Mouse (Mus musculus) effector memory CD4-positive, alpha-beta T cell, adult 5 months (primary cell): ENCODE measurements around the gene 1700007K13Rik. TPM values are rescaled to one million over a fixed set of nuclear protein-coding genes. Genes with fewer than 3 reads are reported as not detected.

ENCODE experiments used
- polyA plus RNA-seq: library from polyadenylated mRNA; unstranded; fragments of 100-300 nt; shearing (Covaris generic); gene quantifications from one replicate; pipeline ENCODE4 v1.2.1, GENCODE M21; 2017

1700007K13Rik gene
- polyA plus RNA-seq, result not detected

GRCm38 (mm10) chr2:28465836-28466518, at the start of gene 1700007K13Rik:
1700007K13Rik (minus strand) TSS chr2:28466332.

GRCm38 (mm10) chr2:28512798-28513401, 46.8 kb upstream of the 1700007K13Rik start, which contains the start of gene Ralgds:
Ralgds (plus strand) TSS chr2:28513125.

GRCm38 (mm10) chr2:28505795-28506194, 39.7 kb upstream of the 1700007K13Rik start, which contains the start of gene Gm10134:
Gm10134 (plus strand) TSS chr2:28506095.

GRCm38 (mm10) chr2:28496671-28497070, 30.5 kb upstream of the 1700007K13Rik start, which contains the start of gene Gbgt1:
Gbgt1 (plus strand) TSS chr2:28496891.

GRCm38 (mm10) chr2:28467860-28468485, 1.8 kb upstream of the 1700007K13Rik start, which contains the start of gene Mrps2:
Mrps2 (plus strand) TSS chr2:28468066.

GRCm38 (mm10) chr2:28446515-28447314, 19.4 kb downstream of the 1700007K13Rik start, which contains the start of gene Ppp1r26:
Ppp1r26 (plus strand) TSS chr2:28446800.

Other genes with a start within 250 kb of the 1700007K13Rik start
- not detected for gene Ppp1r26, start 19.5 kb downstream of the 1700007K13Rik start, polyA plus RNA-seq
- 9.2 TPM for gene Mrps2, start 1.7 kb upstream of the 1700007K13Rik start, polyA plus RNA-seq
- not detected for gene Gbgt1, start 30.6 kb upstream of the 1700007K13Rik start, polyA plus RNA-seq
- gene Gm10134, start 39.8 kb upstream of the 1700007K13Rik start, polyA plus RNA-seq, result not detected
- 32.8 TPM for gene Ralgds, start 46.8 kb upstream of the 1700007K13Rik start, polyA plus RNA-seq
- not detected for gene Cel, start 97.1 kb upstream of the 1700007K13Rik start, polyA plus RNA-seq
- gene Gtf3c5, start 117.4 kb upstream of the 1700007K13Rik start, polyA plus RNA-seq, result 18.7 TPM
- not detected for gene Gfi1b, start 155.7 kb upstream of the 1700007K13Rik start, polyA plus RNA-seq
- gene Tsc1, start 174.9 kb upstream of the 1700007K13Rik start, polyA plus RNA-seq, result 38.9 TPM
- not detected for gene Spaca9, start 233.4 kb upstream of the 1700007K13Rik start, polyA plus RNA-seq
- not detected for gene Ak8, start 233.8 kb upstream of the 1700007K13Rik start, polyA plus RNA-seq